Mouse (Mus musculus) G1E (cell line): ENCODE data around the gene Rps6kc1.

Source experiments
- CTCF ChIP-seq: IDR thresholded peaks from 2 replicates; pipeline ENCODE4 v1.5.1; 2012; ENCODE audit warnings: low read depth, low read length, inconsistent platforms, mixed read lengths
- GATA1 ChIP-seq: IDR thresholded peaks from 2 replicates; pipeline ENCODE4 v1.6.1; 2012; ENCODE audit warnings: borderline replicate concordance, low read length, inconsistent platforms, mixed read lengths
- GATA2 ChIP-seq: IDR thresholded peaks from 2 replicates; pipeline ENCODE4 v1.6.1; 2012; ENCODE audit warnings: low read depth, low read length, inconsistent platforms, borderline replicate concordance
- POLR2AphosphoS5 ChIP-seq: IDR thresholded peaks from 2 replicates; pipeline ENCODE4 v1.6.1; 2012; ENCODE audit warnings: low read depth, low read length, inconsistent platforms; ENCODE audit not compliant: insufficient replicate concordance
- TAL1 ChIP-seq: conservative IDR thresholded peaks from 2 replicates; pipeline ENCODE4 v1.6.1; 2012; ENCODE audit warnings: low read depth, low read length, inconsistent platforms, mixed read lengths

DNA sequence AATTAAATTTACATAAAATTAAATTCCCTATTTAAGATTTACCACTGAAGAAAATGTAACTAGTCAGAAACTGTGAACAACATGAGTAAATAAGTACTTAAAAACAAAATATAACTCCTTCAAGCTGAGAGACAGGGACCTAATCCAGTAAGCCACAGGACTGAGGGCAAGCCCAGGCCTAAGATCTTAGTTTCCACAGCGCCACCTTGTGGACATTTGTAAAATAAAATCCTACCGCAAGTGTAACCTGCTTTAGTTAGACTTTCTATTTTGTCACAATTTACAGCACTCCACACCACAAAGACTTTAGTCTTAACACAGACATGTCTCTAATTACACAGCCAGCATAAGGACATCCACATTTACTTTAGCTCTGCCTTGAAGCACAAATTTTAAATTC is 30.1 kb downstream of the Rps6kc1 start:
- TF ChIP-seq CTCF, result peak; percentile 30; the same call in 1 of the 2 replicates
- TF ChIP-seq POLR2AphosphoS5, result no peak
- no peak for TF ChIP-seq GATA1
- no peak for TF ChIP-seq TAL1
- no peak for TF ChIP-seq GATA2
